Mouse (Mus musculus) layer of hippocampus, adult 18-20 months (tissue): ENCODE measurements around the gene Egr4. TPM values are rescaled to one million over a fixed set of nuclear protein-coding genes. Genes with fewer than 3 reads are reported as not detected.

ENCODE experiments used
- DNase-seq, 2 experiments: peaks; one replicate each; pipeline ENCODE4 v3.0.0; 2022; ENCODE audit warnings: low spot score in 2 of 2
- total RNA-seq, 2 experiments: library from RNA; stranded (reverse); gene quantifications; 2 replicates each; pipeline ENCODE4 v1.2.3; 2021

Gene Egr4
- total RNA-seq, 2 experiments from 2014 or later, result 38.7 to 53.2 TPM

- no peak for DNase-seq
These were observed 15.2 kb downstream of the Egr4 start for GRCm38 (mm10) chr6:85498147-85498546.

DNA sequence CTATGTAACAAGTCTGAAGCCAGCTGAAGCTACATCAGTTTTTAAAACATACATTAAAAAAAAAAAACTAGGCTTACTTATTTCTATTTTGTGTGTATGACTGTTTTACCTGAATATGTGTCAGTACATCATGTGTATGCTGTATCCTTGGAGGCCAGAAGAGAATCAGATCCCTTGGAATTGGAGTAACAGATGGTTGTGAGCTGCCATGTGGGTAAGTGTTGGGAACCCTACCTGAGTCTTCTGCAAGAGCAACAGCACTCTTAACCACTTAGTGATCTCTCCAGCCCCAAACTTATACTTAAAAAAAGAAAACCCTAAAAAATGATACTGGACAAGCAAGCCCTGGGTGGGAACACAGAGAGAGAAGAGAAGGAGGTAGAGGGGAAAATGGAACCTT, 16.4 kb downstream of the Egr4 start:
- DNase-seq, result no peak

- DNase-seq, result no peak
These were observed 21.8 kb downstream of the Egr4 start for GRCm38 (mm10) chr6:85491606-85492005.

- DNase-seq, result no peak
These were observed 23.1 kb downstream of the Egr4 start for GRCm38 (mm10) chr6:85490252-85490651.

- DNase-seq, result no peak
These were observed 23.7 kb downstream of the Egr4 start for GRCm38 (mm10) chr6:85489717-85490116.

- DNase-seq, result no peak
These were observed 24.9 kb downstream of the Egr4 start for GRCm38 (mm10) chr6:85488510-85488909.

GRCm38 (mm10) chr6:85485738-85486137, 27.7 kb downstream of the Egr4 start:
- no peak for DNase-seq

DNA sequence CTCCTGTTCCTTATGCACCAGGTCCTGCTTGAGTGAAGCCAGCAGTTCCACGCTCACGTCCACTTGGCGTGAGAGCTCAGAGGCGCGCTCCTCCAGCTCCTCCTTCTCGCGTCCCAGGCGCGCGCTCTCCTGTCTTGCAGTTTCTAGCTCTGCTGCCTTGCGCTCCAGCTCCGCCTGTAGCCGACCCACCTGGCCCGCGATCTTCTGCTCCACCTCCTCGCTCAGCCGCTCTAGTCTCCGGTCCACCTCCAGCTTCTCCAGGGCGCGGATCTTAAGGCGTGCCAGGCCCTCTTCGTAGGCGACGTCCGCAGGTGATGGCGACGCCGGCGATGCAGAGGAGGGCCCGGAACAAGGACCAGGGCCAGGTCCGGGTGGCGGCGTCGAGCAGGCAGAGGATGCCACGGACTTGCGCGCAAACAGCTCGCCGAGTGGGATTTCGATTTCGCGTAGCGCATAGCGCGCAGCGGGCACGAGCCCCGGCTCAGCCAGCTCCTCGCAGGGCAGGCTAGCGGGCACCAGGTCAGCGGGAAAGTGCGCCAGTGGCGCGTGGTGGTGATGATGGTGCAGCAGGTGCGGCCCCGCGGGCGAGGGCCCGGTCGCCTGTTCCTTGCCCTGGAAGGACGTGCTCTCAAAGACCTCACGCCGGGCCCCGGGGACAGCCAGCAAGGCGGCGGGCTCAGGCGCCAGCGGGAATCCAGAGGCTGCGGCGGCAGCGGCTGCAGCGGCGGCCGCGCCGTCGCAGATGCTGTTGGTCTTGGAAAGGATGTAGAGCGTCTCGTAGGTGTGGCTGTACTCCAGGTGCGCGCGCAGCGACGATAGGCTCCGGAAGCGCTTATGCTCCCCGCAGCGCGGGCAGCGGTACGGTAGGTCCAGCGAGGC, 29.3 kb downstream of the Egr4 start:
- DNase-seq, result no peak

- no peak for DNase-seq
These were observed 32.7 kb downstream of the Egr4 start for GRCm38 (mm10) chr6:85480685-85481084.

- peak in 1 of 2 experiments; percentile 78 for DNase-seq
These were observed 33.4 kb downstream of the Egr4 start for GRCm38 (mm10) chr6:85479979-85480378.

GRCm38 (mm10) chr6:85478416-85478815, 35.0 kb downstream of the Egr4 start:
- DNase-seq, result no peak

- DNase-seq, result no peak
These were observed 35.9 kb downstream of the Egr4 start for GRCm38 (mm10) chr6:85477366-85477917.

DNA sequence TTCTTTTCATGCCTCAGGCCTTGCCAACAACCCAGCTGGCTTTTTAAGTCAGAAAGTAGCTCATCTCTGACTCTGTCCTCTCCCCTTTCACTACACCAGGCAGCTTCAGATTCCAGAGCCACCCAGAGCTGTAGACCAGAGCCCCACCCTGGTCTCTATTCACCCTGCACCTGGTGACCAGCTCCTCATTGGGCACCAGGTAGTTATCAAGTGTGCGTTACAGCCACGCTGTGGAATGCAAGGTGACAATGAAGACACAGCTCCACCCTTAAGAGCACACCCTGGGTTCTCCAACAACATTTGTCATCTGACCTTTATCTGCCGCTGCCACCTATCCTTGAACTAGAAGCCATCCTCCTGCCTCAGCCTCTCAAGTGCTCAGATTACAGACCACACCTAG, 37.8 kb downstream of the Egr4 start:
- no peak for DNase-seq

GRCm38 (mm10) chr6:85472542-85472941, 40.8 kb downstream of the Egr4 start:
- DNase-seq, result no peak

GRCm38 (mm10) chr6:85471962-85472361, 41.4 kb downstream of the Egr4 start:
- no peak for DNase-seq

- no peak for DNase-seq
These were observed 43.5 kb downstream of the Egr4 start for GRCm38 (mm10) chr6:85469660-85470430.

DNA sequence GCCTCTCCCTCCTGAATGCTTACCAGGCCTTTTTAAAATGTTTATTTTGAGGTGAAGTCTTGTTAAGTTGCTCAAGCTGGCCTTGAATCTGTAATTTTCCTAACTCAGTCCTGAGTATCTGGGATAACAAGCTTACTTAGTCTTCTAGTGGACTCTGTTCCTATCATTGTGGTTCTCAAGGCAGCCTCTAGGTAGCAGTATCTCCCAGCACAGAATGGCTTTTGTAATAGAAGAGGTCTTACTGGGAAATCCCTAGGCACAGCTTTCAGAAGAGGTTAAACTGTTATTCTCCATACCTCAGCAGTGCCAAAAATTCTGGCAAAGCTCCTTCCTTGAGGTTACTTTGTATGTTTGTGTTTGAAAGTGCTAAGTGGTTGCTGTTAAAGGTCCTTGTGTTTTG, 48.0 kb downstream of the Egr4 start:
- no peak for DNase-seq

Other genes with a start within 250 kb of the Egr4 start
- gene Sfxn5, start 180.2 kb downstream of the Egr4 start, total RNA-seq, result 100 to 1,000 TPM; 177 TPM
- gene Rab11fip5, start 139.0 kb downstream of the Egr4 start, total RNA-seq, result 10 to 100 TPM; 60.7 to 61.2 TPM
- not detected for gene Noto, start 89.7 kb downstream of the Egr4 start, total RNA-seq
- gene Smyd5, start 81.6 kb downstream of the Egr4 start, total RNA-seq, result 10 to 100 TPM; 46.9 to 49.0 TPM
- 100 to 1,000 TPM; 229 to 234 TPM for gene Cct7, start 62.1 kb downstream of the Egr4 start, total RNA-seq
- gene Pradc1, start 61.6 kb downstream of the Egr4 start, total RNA-seq, result 10 to 100 TPM; 17.0 to 17.3 TPM
- gene Fbxo41, start 10.6 kb downstream of the Egr4 start, total RNA-seq, result 10 to 100 TPM; 86.4 to 86.8 TPM
- gene Alms1, start 73.9 kb upstream of the Egr4 start, total RNA-seq, result 1 to 10 TPM; 6.7 to 7.0 TPM
- 1 to 10 TPM; 3.4 to 4.0 TPM for gene Nat8f7, start 199.6 kb upstream of the Egr4 start, total RNA-seq